In the genomic region with DNA sequence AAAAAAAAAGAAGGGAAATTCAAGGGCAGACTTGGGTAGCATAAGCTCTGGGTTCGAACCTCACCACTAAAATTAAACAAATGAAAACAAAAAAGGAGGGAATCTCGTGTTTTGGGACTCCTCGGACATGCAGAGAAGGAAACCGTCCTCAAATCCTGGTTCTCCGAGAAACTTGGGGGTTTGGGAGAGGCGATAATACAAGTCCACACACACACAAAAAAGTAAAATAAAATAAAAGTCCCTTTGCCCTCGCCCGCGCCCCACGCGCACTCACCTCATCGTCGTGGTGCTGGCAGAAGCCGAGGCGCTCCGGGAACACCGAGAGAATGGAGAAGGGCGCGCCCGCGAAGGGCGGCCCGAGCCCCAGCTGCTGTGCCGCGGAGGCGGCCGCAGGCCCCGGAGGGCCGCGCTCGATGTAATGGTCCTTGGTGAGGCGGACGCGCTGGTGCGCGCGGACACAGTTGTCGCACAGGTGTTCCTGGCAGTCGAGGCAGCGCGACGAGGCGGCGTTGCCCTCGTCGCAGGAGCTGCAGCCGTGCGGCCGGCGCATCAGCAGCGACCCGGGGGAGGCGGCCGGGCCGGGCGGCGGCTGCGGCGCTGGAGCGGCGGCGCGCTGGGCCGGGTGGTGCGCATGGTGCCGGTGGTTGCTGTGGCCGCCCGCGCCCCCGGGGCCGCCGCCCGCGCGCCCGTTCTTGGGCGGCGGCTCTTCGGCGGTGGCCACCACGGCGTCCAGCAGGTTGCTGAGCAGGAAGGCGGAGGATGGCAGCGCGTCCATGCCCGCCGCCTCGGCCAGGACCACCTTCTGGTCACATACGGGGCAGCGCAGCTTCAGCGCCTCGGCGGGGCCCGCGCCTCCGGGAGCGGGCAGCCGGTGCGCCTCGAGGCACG, we compare ENCODE assay signal across 8 mouse cellular contexts. TPM values are rescaled to one million over a fixed set of nuclear protein-coding genes. Genes with fewer than 3 reads are reported as not detected.
DNase-seq lines count a peak whose midpoint lies in the region; ATAC-seq lines count a peak whose summit lies in the region.

No protein-coding gene starts in this region.

- peaks cover 30% of the 10 kb centered on the region for H3K4me1 ChIP-seq in lung, embryonic 15.5 days
- peaks cover 42% of the 10 kb centered on the region for H3K4me1 ChIP-seq in forebrain, embryonic 12.5 days
- peaks cover 11% of the 10 kb centered on the region for H3K4me1 ChIP-seq in limb, embryonic 11.5 days (ENCODE audit: control insufficient read depth, insufficient read depth, low read length)
- peaks cover 43% of the 10 kb centered on the region for H3K4me1 ChIP-seq in neural tube, embryonic 15.5 days

- H3K4me2 ChIP-seq in lung, embryonic 15.5 days, result peak overlapping the region; percentile 96
- peak overlapping the region; percentile 89 for H3K4me2 ChIP-seq in forebrain, embryonic 12.5 days
- H3K4me2 ChIP-seq in limb, embryonic 11.5 days (ENCODE audit: low read depth, severe bottlenecking), result peak overlapping the region; percentile 94
- H3K4me2 ChIP-seq in neural tube, embryonic 15.5 days, result peak overlapping the region; percentile 94

- 1% methylated on average over 83 of the region's 101 CpGs for WGBS in lung, embryonic 15.5 days
- WGBS in forebrain, embryonic 12.5 days, result under 1% methylated on average over 76 of the region's 101 CpGs
- WGBS in limb, embryonic 11.5 days, result under 1% methylated on average over 81 of the region's 101 CpGs
- under 1% methylated on average over 82 of the region's 101 CpGs for WGBS in neural tube, embryonic 15.5 days

- intact Hi-C loops in heart, postnatal 10 days (cut with DNase I), result no loop called here

- peaks cover 13% of the 10 kb centered on the region for H3K27me3 ChIP-seq in lung, embryonic 15.5 days
- peaks cover 73% of the 10 kb centered on the region for H3K27me3 ChIP-seq in forebrain, embryonic 12.5 days
- no peaks in the 10 kb centered on the region for H3K27me3 ChIP-seq in limb, embryonic 11.5 days (ENCODE audit: control insufficient read depth, insufficient read depth, low read length)
- peaks cover 54% of the 10 kb centered on the region for H3K27me3 ChIP-seq in neural tube, embryonic 15.5 days (replicated peaks)

- H3K27ac ChIP-seq in lung, embryonic 15.5 days, result peak overlapping the region; percentile 90
- H3K27ac ChIP-seq in forebrain, embryonic 12.5 days, result no peak overlapping the region
- H3K27ac ChIP-seq in limb, embryonic 11.5 days (replicated peaks; ENCODE audit: low read depth, low read length), result peak overlapping the region; percentile 99
- H3K27ac ChIP-seq in neural tube, embryonic 15.5 days (replicated peaks), result no peak overlapping the region

- no peaks in the 10 kb centered on the region for H3K9me3 ChIP-seq in lung, embryonic 15.5 days
- no peaks in the 10 kb centered on the region for H3K9me3 ChIP-seq in forebrain, embryonic 12.5 days
- H3K9me3 ChIP-seq in limb, embryonic 11.5 days (ENCODE audit: control insufficient read depth, low read length), result no peaks in the 10 kb centered on the region
- no peaks in the 10 kb centered on the region for H3K9me3 ChIP-seq in neural tube, embryonic 15.5 days (replicated peaks)

- peak overlapping the region; percentile 75 for H3K9ac ChIP-seq in lung, embryonic 15.5 days
- H3K9ac ChIP-seq in forebrain, embryonic 12.5 days, result peak overlapping the region; percentile 57
- H3K9ac ChIP-seq in limb, embryonic 11.5 days (ENCODE audit: low read length), result peak overlapping the region; percentile 97
- H3K9ac ChIP-seq in neural tube, embryonic 15.5 days (replicated peaks), result no peak overlapping the region

- H3K36me3 ChIP-seq in lung, embryonic 15.5 days, result no peaks in the 10 kb centered on the region
- no peaks in the 10 kb centered on the region for H3K36me3 ChIP-seq in forebrain, embryonic 12.5 days (replicated peaks)
- H3K36me3 ChIP-seq in limb, embryonic 11.5 days (ENCODE audit: control insufficient read depth, insufficient read depth, low read length), result no peaks in the 10 kb centered on the region
- no peaks in the 10 kb centered on the region for H3K36me3 ChIP-seq in neural tube, embryonic 15.5 days

- no peak; the same call in 1 of the 2 replicates for ATAC-seq in lung, embryonic 15.5 days (ENCODE audit: borderline replicate concordance, extremely low read depth, low FRiP score, low TSS enrichment)
- peak; percentile 59 for ATAC-seq in forebrain, embryonic 12.5 days (ENCODE audit: low FRiP score)
- no peak for ATAC-seq in limb, embryonic 11.5 days (ENCODE audit: insufficient number of reproducible peaks, low FRiP score, low TSS enrichment, low read depth)
- ATAC-seq in neural tube, embryonic 15.5 days (ENCODE audit: low FRiP score), result no peak

- DNase-seq in lung, postnatal 14 days, result no peak
- peak; percentile 63 for DNase-seq in limb, embryonic 11.5 days (ENCODE audit: low spot score)
- DNase-seq in adrenal gland, adult 2 months, result no peak
- no peak for DNase-seq in adrenal gland, postnatal 36 days
- DNase-seq in heart, postnatal 10 days, result no peak

- H3K4me3 ChIP-seq in lung, embryonic 15.5 days, result peak overlapping the region; percentile 70
- peak overlapping the region; percentile 52 for H3K4me3 ChIP-seq in forebrain, embryonic 12.5 days (replicated peaks)
- H3K4me3 ChIP-seq in limb, embryonic 11.5 days (ENCODE audit: low read depth, low read length), result peak overlapping the region; percentile 82
- peak overlapping the region; percentile 67 for H3K4me3 ChIP-seq in neural tube, embryonic 15.5 days (replicated peaks)

RNA-seq across cellular contexts. Expression of a gene that starts 1.9 kb away (rescaled TPM):
- 1.2 TPM in 2 replicates for polyA plus RNA-seq in lung, embryonic 15.5 days (2015; fragmentation: Nextera tagmentation; extraction: Ambion mirVana)
- polyA plus RNA-seq in forebrain, embryonic 12.5 days (2016; fragmentation: Nextera tagmentation; extraction: Ambion mirVana), result 0.36 and 0.52 TPM in 2 replicates
- 3.7 and 4.0 TPM in 2 replicates for polyA plus RNA-seq in limb, embryonic 11.5 days (2014; fragmentation: Nextera tagmentation; extraction: Ambion mirVana)
- 0.35 and 0.54 TPM in 2 replicates for polyA plus RNA-seq in neural tube, embryonic 15.5 days (2015; fragmentation: Nextera tagmentation; extraction: Ambion mirVana)
- not detected for total RNA-seq in adrenal gland, adult 2 months (2021)
- polyA plus RNA-seq in adrenal gland, adult 2 months (2012; rRNA removed), result 0.01 TPM in 1 of 2 replicates, not detected in the other
- total RNA-seq in adrenal gland, postnatal 36 days (2021), result under 1 TPM in 1 of 2 experiments, not detected in 1; 0.03 TPM
- not detected for total RNA-seq in heart, postnatal 10 days (2021)

RNA-seq across cellular contexts. Expression of a gene that starts 46.8 kb away (rescaled TPM):
- polyA plus RNA-seq in lung, embryonic 15.5 days (2015; fragmentation: Nextera tagmentation; extraction: Ambion mirVana), result 0.23 TPM in 1 of 2 replicates, not detected in the other
- polyA plus RNA-seq in forebrain, embryonic 12.5 days (2016; fragmentation: Nextera tagmentation; extraction: Ambion mirVana), result not detected in 2 replicates
- polyA plus RNA-seq in limb, embryonic 11.5 days (2014; fragmentation: Nextera tagmentation; extraction: Ambion mirVana), result 0.37 and 0.67 TPM in 2 replicates
- not detected in 2 replicates for polyA plus RNA-seq in neural tube, embryonic 15.5 days (2015; fragmentation: Nextera tagmentation; extraction: Ambion mirVana)
- total RNA-seq in adrenal gland, adult 2 months (2021), result under 1 TPM in 1 of 2 experiments, not detected in 1; 0.40 TPM
- polyA plus RNA-seq in adrenal gland, adult 2 months (2012; rRNA removed), result 0.75 TPM in 1 of 2 replicates, not detected in the other
- not detected for total RNA-seq in adrenal gland, postnatal 36 days (2021)
- not detected for total RNA-seq in heart, postnatal 10 days (2021)

RNA-seq across cellular contexts. Expression of a gene that starts 57.6 kb away (rescaled TPM):
- polyA plus RNA-seq in lung, embryonic 15.5 days (2015; fragmentation: Nextera tagmentation; extraction: Ambion mirVana), result 0.37 TPM in 1 of 2 replicates, not detected in the other
- not detected in 2 replicates for polyA plus RNA-seq in forebrain, embryonic 12.5 days (2016; fragmentation: Nextera tagmentation; extraction: Ambion mirVana)
- polyA plus RNA-seq in limb, embryonic 11.5 days (2014; fragmentation: Nextera tagmentation; extraction: Ambion mirVana), result 0.07 and 0.08 TPM in 2 replicates
- polyA plus RNA-seq in neural tube, embryonic 15.5 days (2015; fragmentation: Nextera tagmentation; extraction: Ambion mirVana), result 0.84 TPM in 1 of 2 replicates, not detected in the other
- total RNA-seq in adrenal gland, adult 2 months (2021), result not detected
- not detected in 2 replicates for polyA plus RNA-seq in adrenal gland, adult 2 months (2012; rRNA removed)
- total RNA-seq in adrenal gland, postnatal 36 days (2021), result not detected
- total RNA-seq in heart, postnatal 10 days (2021), result under 1 TPM in 1 of 2 experiments, not detected in 1; 0.10 TPM

Comparison
In these comparisons a context has a peak if more than half of its experiments do, and no peak if none do; other contexts are left out.
1. H3K27ac ChIP-seq: peak in lung, embryonic 15.5 days (single experiment) and limb, embryonic 11.5 days (single experiment); none in forebrain, embryonic 12.5 days (single experiment) and neural tube, embryonic 15.5 days (single experiment).
2. Peak in every context shown above with its lines, with median percentiles within 50 percentile points of each other: H3K4me2 ChIP-seq and H3K4me3 ChIP-seq.